8 mouse cellular contexts compared by ENCODE assay signal in the genomic region with DNA sequence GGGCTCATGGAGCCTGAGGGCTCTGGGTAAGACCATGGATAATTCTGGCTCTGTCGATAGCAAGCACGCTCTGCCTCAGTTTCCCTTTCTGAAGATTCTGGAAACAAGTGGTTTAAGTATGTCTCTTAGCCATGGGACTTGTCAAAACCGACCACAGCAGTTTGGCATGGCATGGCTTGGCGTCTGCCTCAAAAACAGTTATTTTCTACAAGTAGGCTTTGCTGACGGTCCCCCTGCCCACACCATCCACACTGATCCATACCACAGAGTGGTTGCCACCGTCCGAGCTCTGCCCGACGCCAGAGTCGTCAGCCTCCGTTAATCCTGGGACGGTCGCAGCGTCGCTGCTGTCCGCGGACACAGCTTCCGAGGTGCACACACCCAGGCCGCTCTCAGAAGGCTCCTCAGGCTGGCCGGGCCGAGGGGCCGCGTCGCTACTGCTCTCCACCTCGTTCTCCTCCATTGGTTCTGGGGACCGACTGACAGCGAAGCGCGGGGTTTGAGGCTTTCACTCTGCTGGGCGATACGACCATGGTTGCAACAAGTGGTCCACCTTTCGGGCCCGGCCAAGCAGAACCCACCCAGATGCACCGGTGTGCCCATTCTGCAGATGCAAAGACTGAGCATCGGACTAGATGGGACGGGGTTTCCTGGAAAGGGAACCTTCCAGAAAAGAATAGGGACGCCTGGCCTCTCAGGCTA. TPM values are rescaled to one million over a fixed set of nuclear protein-coding genes. Genes with fewer than 3 reads are reported as not detected.
DNase-seq lines count a peak whose midpoint lies in the region; ATAC-seq and TF ChIP-seq lines count a peak whose summit lies in the region.

No protein-coding gene starts in this region.

- DNase-seq in gastrocnemius, postnatal 25 days, result peak; percentile 33
- DNase-seq in gastrocnemius, postnatal 10 days, result no peak
- DNase-seq in CH12.LX (ENCODE audit: extremely low read depth), result peak; percentile 13
- no peak for DNase-seq in limb, embryonic 10.5 days (ENCODE audit: low spot score)
- DNase-seq in T-cell, adult 2 months (ENCODE audit: low spot score), result no peak

- no peak for TF ChIP-seq CTCF in CH12.LX (conservative IDR thresholded peaks at IDR 0.05 in 1 of 2, IDR thresholded peaks at IDR 0.05 in 1 of 2; ENCODE audit: low read depth in 2 of 2, low read length in 2 of 2)

- TF ChIP-seq EP300 in CH12.LX (IDR thresholded peaks at IDR 0.05; ENCODE audit: low read length), result no peak

- peak overlapping the region; percentile 87 to 99 (median 90) for H3K4me3 ChIP-seq in CH12.LX (replicated peaks in 1 of 3; ENCODE audit: low read depth in 2 of 3, low read length in 2 of 3, poor library complexity in 1 of 3)
- H3K4me3 ChIP-seq in limb, embryonic 10.5 days, result peak overlapping the region; percentile 87
- H3K4me3 ChIP-seq in neural tube, embryonic 13.5 days, result peak overlapping the region; percentile 87

- H3K27ac ChIP-seq in CH12.LX (ENCODE audit: insufficient read depth, low read depth), result peak overlapping the region; percentile 21; the same call in 1 of the 2 replicates
- H3K27ac ChIP-seq in limb, embryonic 10.5 days, result peak overlapping the region; percentile 99
- peak overlapping the region; percentile 99 for H3K27ac ChIP-seq in neural tube, embryonic 13.5 days (replicated peaks)

- WGBS in limb, embryonic 10.5 days, result 7% methylated on average over 37 of the region's 37 CpGs
- 6% methylated on average over 37 of the region's 37 CpGs for whole genome bisulfite sequencing in neural tube, embryonic 13.5 days

- ATAC-seq in erythroblast, adult 5-6 weeks (replicated peaks; ENCODE audit: low FRiP score, poor library complexity, severe bottlenecking), result peak; percentile 57
- ATAC-seq in neural tube, embryonic 13.5 days (ENCODE audit: low read depth), result no peak; the same call in none of the 2 replicates
- ATAC-seq in inflammation-experienced regulatory T-cells, adult 6 months, result no peak

- peaks cover 12 to 31% of the 10 kb centered on the region in 2 experiments for H3K4me1 ChIP-seq in CH12.LX (ENCODE audit: control insufficient read depth in 1 of 2, insufficient read depth in 2 of 2)
- H3K4me1 ChIP-seq in limb, embryonic 10.5 days, result peaks cover 22% of the 10 kb centered on the region
- peaks cover 33% of the 10 kb centered on the region for H3K4me1 ChIP-seq in neural tube, embryonic 13.5 days (replicated peaks)

- in situ Hi-C loops in CH12.LX (cut with MboI; ENCODE audit: low pct_ligation_motif_present, low pct_unique_long_range_greater_than_20kb, low sequenced_read_pairs), result no loop called here

- TF ChIP-seq POLR2A in CH12.LX (IDR thresholded peaks at IDR 0.05; ENCODE audit: low read depth, low read length), result no peak

- H3K27me3 ChIP-seq in CH12.LX (replicated peaks), result no peaks in the 10 kb centered on the region
- no peaks in the 10 kb centered on the region for H3K27me3 ChIP-seq in limb, embryonic 10.5 days (ENCODE audit: low read depth, poor library complexity, severe bottlenecking)
- no peaks in the 10 kb centered on the region for H3K27me3 ChIP-seq in neural tube, embryonic 13.5 days

- peaks cover 21% of the 10 kb centered on the region for H3K9me3 ChIP-seq in CH12.LX (replicated peaks; ENCODE audit: low read length)
- peaks cover 3% of the 10 kb centered on the region; the same call in 1 of the 2 replicates for H3K9me3 ChIP-seq in limb, embryonic 10.5 days (replicated peaks)
- no peaks in the 10 kb centered on the region; the same call in 1 of the 2 replicates for H3K9me3 ChIP-seq in neural tube, embryonic 13.5 days

- H3K4me2 ChIP-seq in CH12.LX (ENCODE audit: insufficient read depth, low read depth, poor library complexity, severe bottlenecking), result peak overlapping the region; percentile 65
- peak overlapping the region; percentile 95 for H3K4me2 ChIP-seq in neural tube, embryonic 13.5 days

- TF ChIP-seq RAD21 in CH12.LX (IDR thresholded peaks at IDR 0.05; ENCODE audit: low read depth, low read length), result no peak

- dilution Hi-C loops in CH12.LX (cut with MboI; ENCODE audit: extremely low pct_ligation_motif_present, extremely low pct_unique_long_range_greater_than_20kb, low sequenced_read_pairs), result no loop called here

- H3K9ac ChIP-seq in CH12.LX (ENCODE audit: insufficient read depth, low read depth), result peak overlapping the region; percentile 90
- peak overlapping the region; percentile 88 for H3K9ac ChIP-seq in neural tube, embryonic 13.5 days

- peaks cover 10% of the 10 kb centered on the region for H3K79me2 ChIP-seq in CH12.LX (replicated peaks; ENCODE audit: control insufficient read depth, extremely low read depth, insufficient read depth, poor library complexity, severe bottlenecking)

- H3K36me3 ChIP-seq in CH12.LX (replicated peaks in 1 of 2; ENCODE audit: control insufficient read depth in 1 of 2, insufficient read depth in 1 of 2, low read length in 1 of 2), result peaks cover 33 to 40% of the 10 kb centered on the region in 2 experiments
- H3K36me3 ChIP-seq in limb, embryonic 10.5 days, result peaks cover 58% of the 10 kb centered on the region
- peaks cover 41% of the 10 kb centered on the region for H3K36me3 ChIP-seq in neural tube, embryonic 13.5 days

TF ChIP-seq in CH12.LX, 34 proteins besides CTCF, POLR2A, EP300 and RAD21 (continues in another document):
- TF ChIP-seq HCFC1 (IDR thresholded peaks at IDR 0.05; ENCODE audit: low read depth, low read length) (no peak), MAZ (IDR thresholded peaks at IDR 0.05; ENCODE audit: low read depth, low read length) (no peak)

RNA-seq across cellular contexts. Expression of a gene that starts 1.0 kb away (rescaled TPM):
- total RNA-seq in gastrocnemius, postnatal 25 days (2021), result 1 to 10 TPM; 8.2 to 9.2 TPM
- total RNA-seq in gastrocnemius, postnatal 10 days (2021), result 10 to 100 TPM in 1 of 2 experiments, 1 to 10 TPM in 1; 8.5 to 11.0 TPM
- total RNA-seq in CH12.LX (2012; rRNA removed), result 12.0 and 14.4 TPM in 2 replicates
- 5.0 and 5.2 TPM in 2 replicates for total RNA-seq in CH12.LX (2014; rRNA removed)
- polyA plus RNA-seq in CH12.LX (2012; ENCODE audit: insufficient read length, low read depth), result 13.1 and 16.5 TPM in 2 replicates
- 13.4 and 17.9 TPM in 2 replicates for total RNA-seq in erythroblast, adult 5-6 weeks (2015; ENCODE audit: low replicate concordance)
- total RNA-seq in erythroblast, adult 5-6 weeks (2017; ENCODE audit: low replicate concordance), result 9.9 and 10.3 TPM in 2 replicates
- polyA plus RNA-seq in limb, embryonic 10.5 days (2016; fragmentation: Nextera tagmentation; extraction: Ambion mirVana), result 18.0 and 21.3 TPM in 2 replicates
- 13.3 and 14.2 TPM in 2 replicates for polyA plus RNA-seq in neural tube, embryonic 13.5 days (2015; fragmentation: Nextera tagmentation; extraction: Ambion mirVana)
- 1 to 10 TPM; 6.2 to 7.4 (median 6.8) TPM for polyA plus RNA-seq in inflammation-experienced regulatory T-cells, adult 6 months (2017; shearing (Covaris generic))

RNA-seq across cellular contexts. Expression of a gene that starts 30.1 kb away (rescaled TPM):
- 1 to 10 TPM in 1 of 2 experiments, under 1 TPM in 1; 0.64 to 1.4 TPM for total RNA-seq in gastrocnemius, postnatal 25 days (2021)
- 10 to 100 TPM in 1 of 2 experiments, 1 to 10 TPM in 1; 1.2 to 96.6 TPM for total RNA-seq in gastrocnemius, postnatal 10 days (2021)
- total RNA-seq in CH12.LX (2012; rRNA removed) (not detected in 2 replicates), CH12.LX (2014; rRNA removed) (not detected in 2 replicates)
- not detected in 2 replicates for polyA plus RNA-seq in CH12.LX (2012; ENCODE audit: insufficient read length, low read depth)
- 73.6 and 120 TPM in 2 replicates for total RNA-seq in erythroblast, adult 5-6 weeks (2015; ENCODE audit: low replicate concordance)
- total RNA-seq in erythroblast, adult 5-6 weeks (2017; ENCODE audit: low replicate concordance), result 31.4 and 35.7 TPM in 2 replicates
- polyA plus RNA-seq in limb, embryonic 10.5 days (2016; fragmentation: Nextera tagmentation; extraction: Ambion mirVana), result 0.31 and 0.33 TPM in 2 replicates
- polyA plus RNA-seq in neural tube, embryonic 13.5 days (2015; fragmentation: Nextera tagmentation; extraction: Ambion mirVana), result 16.9 and 17.1 TPM in 2 replicates
- 1 to 10 TPM; 1.3 to 2.6 (median 2.6) TPM for polyA plus RNA-seq in inflammation-experienced regulatory T-cells, adult 6 months (2017; shearing (Covaris generic))

RNA-seq across cellular contexts. Expression of a gene that starts 31.4 kb away (rescaled TPM):
- total RNA-seq in gastrocnemius, postnatal 25 days (2021), result 10 to 100 TPM; 21.0 to 25.8 TPM
- 10 to 100 TPM; 31.2 to 34.3 TPM for total RNA-seq in gastrocnemius, postnatal 10 days (2021)
- total RNA-seq in CH12.LX (2012; rRNA removed) (30.0 and 33.6 TPM in 2 replicates), CH12.LX (2014; rRNA removed) (18.2 and 20.0 TPM in 2 replicates)
- 49.1 and 59.1 TPM in 2 replicates for polyA plus RNA-seq in CH12.LX (2012; ENCODE audit: insufficient read length, low read depth)
- total RNA-seq in erythroblast, adult 5-6 weeks (2015; ENCODE audit: low replicate concordance), result 5.6 and 22.6 TPM in 2 replicates
- 19.0 and 30.5 TPM in 2 replicates for total RNA-seq in erythroblast, adult 5-6 weeks (2017; ENCODE audit: low replicate concordance)
- polyA plus RNA-seq in limb, embryonic 10.5 days (2016; fragmentation: Nextera tagmentation; extraction: Ambion mirVana), result 73.7 and 86.7 TPM in 2 replicates
- 80.8 and 93.1 TPM in 2 replicates for polyA plus RNA-seq in neural tube, embryonic 13.5 days (2015; fragmentation: Nextera tagmentation; extraction: Ambion mirVana)
- 100 to 1,000 TPM; 110 to 126 (median 112) TPM for polyA plus RNA-seq in inflammation-experienced regulatory T-cells, adult 6 months (2017; shearing (Covaris generic))

RNA-seq across cellular contexts. Expression of a gene that starts 50.1 kb away (rescaled TPM):
- total RNA-seq in gastrocnemius, postnatal 25 days (2021), result under 1 TPM; 0.21 to 0.38 TPM
- total RNA-seq in gastrocnemius, postnatal 10 days (2021), result 1 to 10 TPM; 1.4 to 1.5 TPM
- total RNA-seq in CH12.LX (2012; rRNA removed) (0.30 and 0.34 TPM in 2 replicates), CH12.LX (2014; rRNA removed) (0.05 and 0.18 TPM in 2 replicates)
- polyA plus RNA-seq in CH12.LX (2012; ENCODE audit: insufficient read length, low read depth), result 0.71 and 0.83 TPM in 2 replicates
- not detected in 2 replicates for total RNA-seq in erythroblast, adult 5-6 weeks (2015; ENCODE audit: low replicate concordance)
- not detected in 2 replicates for total RNA-seq in erythroblast, adult 5-6 weeks (2017; ENCODE audit: low replicate concordance)
- polyA plus RNA-seq in limb, embryonic 10.5 days (2016; fragmentation: Nextera tagmentation; extraction: Ambion mirVana), result 0.83 and 1.0 TPM in 2 replicates
- 20.8 and 21.3 TPM in 2 replicates for polyA plus RNA-seq in neural tube, embryonic 13.5 days (2015; fragmentation: Nextera tagmentation; extraction: Ambion mirVana)
- under 1 TPM in 2 of 3 experiments, not detected in 1; 0.21 to 0.33 TPM for polyA plus RNA-seq in inflammation-experienced regulatory T-cells, adult 6 months (2017; shearing (Covaris generic))

RNA-seq across cellular contexts. Expression of a gene that starts 53.0 kb away (rescaled TPM):
- 10 to 100 TPM; 14.8 to 18.6 TPM for total RNA-seq in gastrocnemius, postnatal 25 days (2021)
- total RNA-seq in gastrocnemius, postnatal 10 days (2021), result 10 to 100 TPM; 15.2 to 18.5 TPM
- total RNA-seq in CH12.LX (2012; rRNA removed) (4.4 and 5.5 TPM in 2 replicates), CH12.LX (2014; rRNA removed) (0.85 and 1.1 TPM in 2 replicates)
- 0.94 and 0.98 TPM in 2 replicates for polyA plus RNA-seq in CH12.LX (2012; ENCODE audit: insufficient read length, low read depth)
- total RNA-seq in erythroblast, adult 5-6 weeks (2015; ENCODE audit: low replicate concordance), result 0.58 and 0.84 TPM in 2 replicates
- total RNA-seq in erythroblast, adult 5-6 weeks (2017; ENCODE audit: low replicate concordance), result 1.8 and 3.3 TPM in 2 replicates
- 20.2 and 24.9 TPM in 2 replicates for polyA plus RNA-seq in limb, embryonic 10.5 days (2016; fragmentation: Nextera tagmentation; extraction: Ambion mirVana)
- 126 and 132 TPM in 2 replicates for polyA plus RNA-seq in neural tube, embryonic 13.5 days (2015; fragmentation: Nextera tagmentation; extraction: Ambion mirVana)
- 1 to 10 TPM in 2 of 3 experiments, under 1 TPM in 1; 0.50 to 3.0 (median 1.3) TPM for polyA plus RNA-seq in inflammation-experienced regulatory T-cells, adult 6 months (2017; shearing (Covaris generic))

Comparison
In these comparisons a context has a peak if more than half of its experiments do, and no peak if none do; other contexts are left out.
1. DNase-seq: peak in gastrocnemius, postnatal 25 days (single experiment) and CH12.LX (single experiment); none in gastrocnemius, postnatal 10 days (single experiment), limb, embryonic 10.5 days (single experiment) and T-cell, adult 2 months (single experiment).
2. H3K27ac ChIP-seq: peak in every context shown above with its lines; median percentile 99 in limb, embryonic 10.5 days; 99 in neural tube, embryonic 13.5 days; 21 in CH12.LX.
3. Peak in every context shown above with its lines, with median percentiles within 50 percentile points of each other: H3K4me3 ChIP-seq.